ENCODE assay signal across 25 mouse cellular contexts in the genomic region with DNA sequence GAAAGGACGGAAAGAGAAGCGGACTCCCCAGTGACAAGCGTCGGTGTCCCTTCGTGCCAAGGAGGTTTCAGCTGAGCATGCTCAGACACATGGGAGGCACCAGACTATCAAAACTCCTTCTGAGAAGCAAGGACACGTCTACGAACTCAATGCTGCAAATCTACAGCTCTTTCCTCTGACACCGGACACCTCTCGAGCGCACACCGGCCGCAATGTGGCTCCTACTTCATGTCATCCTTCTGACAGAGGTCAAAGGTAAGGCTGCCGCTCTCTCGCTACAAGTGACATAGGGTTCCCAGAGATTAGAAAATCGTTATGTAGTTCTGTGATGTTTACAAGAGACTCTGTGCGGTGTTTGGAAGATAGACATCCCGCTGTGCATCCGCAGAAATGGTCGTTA. TPM values are rescaled to one million over a fixed set of nuclear protein-coding genes. Genes with fewer than 3 reads are reported as not detected.
"Had no signal": no experiment of that assay in that cellular context is flagged by ENCODE, and none has a peak within 500 bp of the region (broad histone marks: within the 10 kb centered on the region; RNA-seq: fewer than 3 reads in every experiment).

Rxfp2 (plus strand) TSS at position 20 of the 400 bp plus-strand sequence.

- H3K4me1 ChIP-seq: liver, embryonic 12.5 days; liver, embryonic 15.5 days; lung, embryonic 15.5 days; megakaryocyte, embryonic 14.5 days; stomach, embryonic 15.5 days had no signal

- DNase-seq: kidney, adult 18-20 months; kidney, postnatal 10 days; kidney, postnatal 4 days; liver; lung, adult 18-20 months; lung, postnatal 10 days; lung, postnatal 36 days; retina, postnatal 1 day; right cerebral cortex, postnatal 25 days; spleen, adult 18-20 months; thymus, adult 2 months; thymus, postnatal 14 days; thymus, postnatal 4 days had no signal

- H3K9me3 ChIP-seq: limb, embryonic 10.5 days; limb, embryonic 13.5 days; liver, embryonic 12.5 days; liver, embryonic 15.5 days; lung, embryonic 15.5 days; stomach, embryonic 15.5 days had no signal

- H3K36me3 ChIP-seq: limb, embryonic 10.5 days; limb, embryonic 13.5 days; liver, embryonic 12.5 days; liver, embryonic 15.5 days; lung, embryonic 15.5 days; midbrain, embryonic 10.5 days; midbrain, embryonic 13.5 days; neural tube, embryonic 13.5 days; stomach, embryonic 15.5 days had no signal

- H3K27me3 ChIP-seq: liver, embryonic 12.5 days; liver, embryonic 15.5 days; lung, embryonic 15.5 days; megakaryocyte, embryonic 14.5 days; stomach, embryonic 15.5 days had no signal

- H3K27ac ChIP-seq: limb, embryonic 10.5 days; limb, embryonic 13.5 days; liver, embryonic 12.5 days; liver, embryonic 15.5 days; lung, embryonic 15.5 days; midbrain, embryonic 10.5 days; midbrain, embryonic 13.5 days; neural tube, embryonic 13.5 days; stomach, embryonic 15.5 days had no signal

- ATAC-seq: liver, embryonic 12.5 days; midbrain, embryonic 13.5 days; midbrain, embryonic 16.5 days had no signal

- H3K9ac ChIP-seq: limb, embryonic 13.5 days; liver, embryonic 12.5 days; liver, embryonic 15.5 days; lung, embryonic 15.5 days; midbrain, embryonic 13.5 days; neural tube, embryonic 13.5 days; stomach, embryonic 15.5 days had no signal

- H3K4me3 ChIP-seq: limb, embryonic 10.5 days; limb, embryonic 13.5 days; liver, embryonic 12.5 days; liver, embryonic 15.5 days; lung, embryonic 15.5 days; megakaryocyte, embryonic 14.5 days; midbrain, embryonic 10.5 days; midbrain, embryonic 13.5 days; myocyte; neural tube, embryonic 13.5 days; stomach, embryonic 15.5 days had no signal

- H3K4me2 ChIP-seq: limb, embryonic 13.5 days; liver, embryonic 12.5 days; liver, embryonic 15.5 days; lung, embryonic 15.5 days; midbrain, embryonic 13.5 days; neural tube, embryonic 13.5 days; stomach, embryonic 15.5 days had no signal

RNA-seq across cellular contexts. Expression of gene Rxfp2, which starts in this region (rescaled TPM):
- polyA plus RNA-seq: liver, embryonic 15.5 days; myocyte had no signal
